Mouse (Mus musculus) MEL (cell line): ENCODE results near the gene Mast3. TPM values are rescaled to one million over a fixed set of nuclear protein-coding genes. Genes with fewer than 3 reads are reported as not detected.

Experiments used
- DNase-seq: peaks from one replicate; pipeline ENCODE4 v3.0.0; 2011; ENCODE audit warnings: low read depth, low spot score
- H3K27ac ChIP-seq: 2 replicates; pipeline ENCODE4 v1.5.1; 2012; ENCODE audit warnings: low read depth, mild to moderate bottlenecking, control low read depth, low read length, moderate library complexity; ENCODE audit not compliant: control insufficient read depth
- H3K27me3 ChIP-seq, 2 experiments: fragments of 150-350 bp in 1 of 2; sonication (generic) in 1 of 2; 2 replicates each; pipeline ENCODE4 v1.6.1; 2012; ENCODE audit warnings: low read length in 2 of 2, mild to moderate bottlenecking in 2 of 2, improper control_type of control experiment in 1 of 2, moderate library complexity in 1 of 2; ENCODE audit not compliant: insufficient read depth in 2 of 2, control insufficient read depth in 1 of 2
- H3K36me3 ChIP-seq, 2 experiments: 2 replicates each; pipeline ENCODE4 v1.6.1; 2012 to 2014; ENCODE audit warnings: low read length in 2 of 2, improper control_type of control experiment in 1 of 2, inconsistent platforms in 1 of 2, mild to moderate bottlenecking in 1 of 2; ENCODE audit not compliant: insufficient read depth in 2 of 2, control insufficient read depth in 1 of 2
- H3K4me1 ChIP-seq, 2 experiments: fragments of 150-350 bp in 1 of 2; sonication (generic) in 1 of 2; 2 replicates each; pipeline ENCODE4 v1.6.1; 2012; ENCODE audit warnings: low read length in 2 of 2, improper control_type of control experiment in 1 of 2, mild to moderate bottlenecking in 1 of 2; ENCODE audit not compliant: insufficient read depth in 2 of 2, control insufficient read depth in 1 of 2
- H3K4me3 ChIP-seq, 2 experiments: fragments of 150-350 bp in 1 of 2; sonication (generic) in 1 of 2; 2 replicates each; pipeline ENCODE4 v1.5.1; 2012; ENCODE audit warnings: low read depth in 2 of 2, low read length in 2 of 2, mild to moderate bottlenecking in 2 of 2, moderate library complexity in 2 of 2, control low read depth in 1 of 2, improper control_type of control experiment in 1 of 2; ENCODE audit not compliant: control insufficient read depth in 1 of 2, insufficient read depth in 1 of 2
- H3K79me2 ChIP-seq: 2 replicates; pipeline ENCODE4 v1.6.1; 2012; ENCODE audit warnings: mild to moderate bottlenecking, low read length, moderate library complexity; ENCODE audit not compliant: control insufficient read depth, poor library complexity, insufficient read depth
- H3K9ac ChIP-seq: 2 replicates; pipeline ENCODE4 v1.6.1; 2012; ENCODE audit warnings: low read depth, mild to moderate bottlenecking, control low read depth, low read length, moderate library complexity; ENCODE audit not compliant: control insufficient read depth, poor library complexity, severe bottlenecking
- H3K9me3 ChIP-seq: fragments of 150-350 bp; sonication (generic); replicated peaks from 2 replicates; pipeline ENCODE4 v1.6.1; 2012; ENCODE audit warnings: mild to moderate bottlenecking, low read length, improper control_type of control experiment, moderate library complexity; ENCODE audit not compliant: insufficient read depth
- CHD2 ChIP-seq: IDR thresholded peaks from 2 replicates; pipeline ENCODE4 v1.6.1; 2011; ENCODE audit warnings: low read length, improper control_type of control experiment
- ELF1 ChIP-seq: IDR thresholded peaks from 2 replicates; pipeline ENCODE4 v1.6.1; 2014; ENCODE audit warnings: low read depth, mild to moderate bottlenecking, inconsistent platforms, low read length, improper control_type of control experiment, moderate library complexity
- EP300 ChIP-seq, 2 experiments: IDR thresholded peaks; 2 replicates each; pipeline ENCODE4 v1.6.1; 2011; ENCODE audit warnings: improper control_type of control experiment in 2 of 2, low read length in 2 of 2, low read depth in 1 of 2, mild to moderate bottlenecking in 1 of 2
- ETS1 ChIP-seq: IDR thresholded peaks from 2 replicates; pipeline ENCODE4 v1.6.1; 2012; ENCODE audit warnings: low read depth, mild to moderate bottlenecking, inconsistent platforms, low read length, improper control_type of control experiment, moderate library complexity
- HCFC1 ChIP-seq: IDR thresholded peaks from 2 replicates; pipeline ENCODE4 v1.6.1; 2012; ENCODE audit warnings: low read depth, mild to moderate bottlenecking, inconsistent platforms, low read length, improper control_type of control experiment, moderate library complexity
- JUND ChIP-seq: IDR thresholded peaks from 2 replicates; pipeline ENCODE4 v1.6.1; 2011; ENCODE audit warnings: low read depth, mild to moderate bottlenecking, improper control_type of control experiment, low read length
- KAT2A ChIP-seq: conservative IDR thresholded peaks from 2 replicates; pipeline ENCODE4 v1.6.1; 2012; ENCODE audit warnings: low read depth, low read length, improper control_type of control experiment, inconsistent platforms
- MAFK ChIP-seq: IDR thresholded peaks from 2 replicates; pipeline ENCODE4 v1.6.1; 2011; ENCODE audit warnings: low read depth, mild to moderate bottlenecking, low read length, improper control_type of control experiment, borderline replicate concordance
- MAX ChIP-seq: IDR thresholded peaks from 2 replicates; pipeline ENCODE4 v1.6.1; 2011; ENCODE audit warnings: low read length, improper control_type of control experiment
- MAZ ChIP-seq: IDR thresholded peaks from 2 replicates; pipeline ENCODE4 v1.6.1; 2012; ENCODE audit warnings: low read depth, mild to moderate bottlenecking, inconsistent platforms, low read length, improper control_type of control experiment
- MXI1 ChIP-seq: IDR thresholded peaks from 2 replicates; pipeline ENCODE4 v1.6.1; 2011; ENCODE audit warnings: mild to moderate bottlenecking, low read depth, low read length, improper control_type of control experiment
- MYC ChIP-seq: IDR thresholded peaks from 2 replicates; pipeline ENCODE4 v1.6.1; 2011; ENCODE audit warnings: low read depth, mild to moderate bottlenecking, low read length, improper control_type of control experiment, moderate library complexity
- NELFE ChIP-seq: IDR thresholded peaks from 2 replicates; pipeline ENCODE4 v1.6.1; 2011; ENCODE audit warnings: low read depth, low read length, improper control_type of control experiment
- NRF1 ChIP-seq: IDR thresholded peaks from 2 replicates; pipeline ENCODE4 v1.6.1; 2014; ENCODE audit warnings: low read depth, mild to moderate bottlenecking, inconsistent platforms, low read length, improper control_type of control experiment, moderate library complexity; ENCODE audit not compliant: poor library complexity, insufficient read depth, severe bottlenecking
- POLR2A ChIP-seq, 2 experiments: IDR thresholded peaks; 2 replicates each; pipeline ENCODE4 v1.6.1; 2011 to 2012; ENCODE audit warnings: low read length in 2 of 2, mild to moderate bottlenecking in 2 of 2, control low read depth in 1 of 2, improper control_type of control experiment in 1 of 2, low read depth in 1 of 2, moderate library complexity in 1 of 2; ENCODE audit not compliant: control insufficient read depth in 1 of 2, insufficient read depth in 1 of 2, poor library complexity in 1 of 2
- POLR2AphosphoS2 ChIP-seq: IDR thresholded peaks from 2 replicates; pipeline ENCODE4 v1.6.1; 2011; ENCODE audit warnings: low read length, improper control_type of control experiment
- RCOR1 ChIP-seq: IDR thresholded peaks from 2 replicates; pipeline ENCODE4 v1.6.1; 2012; ENCODE audit warnings: low read depth, mild to moderate bottlenecking, inconsistent platforms, low read length, improper control_type of control experiment
- SIN3A ChIP-seq: IDR thresholded peaks from 2 replicates; pipeline ENCODE4 v1.6.1; 2012; ENCODE audit warnings: low read length, improper control_type of control experiment, inconsistent platforms
- TAL1 ChIP-seq: IDR thresholded peaks from 2 replicates; pipeline ENCODE4 v1.6.1; 2012; ENCODE audit warnings: mild to moderate bottlenecking, inconsistent platforms, low read length, moderate library complexity, mixed read lengths
- TCF12 ChIP-seq: IDR thresholded peaks from 2 replicates; pipeline ENCODE4 v1.6.1; 2014; ENCODE audit warnings: low read depth, mild to moderate bottlenecking, inconsistent platforms, low read length, improper control_type of control experiment, moderate library complexity
- USF1 ChIP-seq: IDR thresholded peaks from 2 replicates; pipeline ENCODE4 v1.6.1; 2014; ENCODE audit warnings: low read depth, mild to moderate bottlenecking, inconsistent platforms, low read length, improper control_type of control experiment, moderate library complexity
- ZKSCAN1 ChIP-seq: IDR thresholded peaks from 2 replicates; pipeline ENCODE4 v1.6.1; 2012; ENCODE audit warnings: low read depth, mild to moderate bottlenecking, inconsistent platforms, low read length, improper control_type of control experiment, moderate library complexity
- ZMIZ1 ChIP-seq: IDR thresholded peaks from 2 replicates; pipeline ENCODE4 v1.6.1; 2012; ENCODE audit warnings: low read depth, mild to moderate bottlenecking, inconsistent platforms, low read length, improper control_type of control experiment, moderate library complexity
- polyA plus RNA-seq, 2 experiments: library from polyadenylated mRNA; stranded (reverse) in 1 of 2; unstranded in 1 of 2; fragments of >175 nt in 1 of 2; fragments of >200 nt in 1 of 2; gene quantifications; 2 replicates each; pipeline versions ENCODE4 v1.2.1 to v1.2.4; 2012; ENCODE audit warnings: low replicate concordance in 2 of 2, low read depth in 1 of 2; ENCODE audit not compliant: insufficient read length in 2 of 2, insufficient read depth in 1 of 2, missing spikeins in 1 of 2
- total RNA-seq: library from RNA; depleted of rRNA; stranded (reverse); fragments of 300-350 nt; gene quantifications from 2 replicates; pipeline ENCODE4 v1.2.3, GENCODE M21; 2012

Mast3 gene
- total and polyA plus RNA-seq, 3 experiments: 13.5 to 54.7 TPM; not detected in 1

GRCm38 (mm10) chr8:70791975-70792691 lies 12.7 kb downstream of the Mast3 start (continued):
- TF ChIP-seq HCFC1 (peak; percentile 65; the same call in 1 of the 2 replicates), ETS1 (no peak), NRF1 (0 out of 2 replicates have a peak, but pooled peaks have one; percentile 9), ELF1 (peak; percentile 83), POLR2A (IDR thresholded peaks at IDR 0.05; ENCODE audit: control insufficient read depth in 1 of 2, insufficient read depth in 1 of 2, low read depth in 1 of 2, low read length in 2 of 2, poor library complexity in 1 of 2) (peak; percentile 84 to 90), KAT2A (no peak), MXI1 (peak; percentile 77), POLR2AphosphoS2 (peak; percentile 60; the same call in 1 of the 2 replicates), NELFE (peak; percentile 92), ZKSCAN1 (no peak)

GRCm38 (mm10) chr8:70791294-70791701 lies 13.6 kb downstream of the Mast3 start:
- H3K4me1 ChIP-seq: peaks cover 0 to 12% of the 10 kb centered on the region in 2 experiments; a peak in 3 of 4 replicates
- peak overlapping the region; percentile 83 to 94 for H3K4me3 ChIP-seq
- H3K9me3 ChIP-seq: no peaks in the 10 kb centered on the region
- peak overlapping the region; percentile 92 for H3K9ac ChIP-seq
- TF ChIP-seq MYC: peak; percentile 59; the same call in 1 of the 2 replicates
- TF ChIP-seq HCFC1: peak; percentile 78
- no peak for TF ChIP-seq ZMIZ1
- no peak for TF ChIP-seq TCF12
- TF ChIP-seq RCOR1: no peak
- TF ChIP-seq USF1: 0 out of 2 replicates have a peak, but pooled peaks have one; percentile 31
- TF ChIP-seq MAFK: no peak
- TF ChIP-seq MAX: peak; percentile 48
- no peak for TF ChIP-seq TAL1
- no peak for TF ChIP-seq CHD2
- TF ChIP-seq ETS1: peak; percentile 32; the same call in 1 of the 2 replicates
- peak; percentile 68 for TF ChIP-seq ELF1
- peak; percentile 81 for TF ChIP-seq SIN3A
- no peak for TF ChIP-seq ZKSCAN1
- TF ChIP-seq POLR2A (IDR thresholded peaks at IDR 0.05; ENCODE audit: control insufficient read depth in 1 of 2, insufficient read depth in 1 of 2, low read depth in 1 of 2, low read length in 2 of 2, poor library complexity in 1 of 2): 0 out of 4 replicates have a peak, but pooled peaks of 1 of the 2 experiments have one; percentile 38
- no peak for TF ChIP-seq JUND
- TF ChIP-seq EP300 (IDR thresholded peaks at IDR 0.05; ENCODE audit: low read depth in 1 of 2, low read length in 2 of 2): 0 out of 4 replicates have a peak, but pooled peaks of 1 of the 2 experiments have one; percentile 4
- peak; percentile 66; the same call in 1 of the 2 replicates for TF ChIP-seq MAZ
- peak; percentile 70; the same call in 1 of the 2 replicates for TF ChIP-seq MXI1
- TF ChIP-seq NRF1: 0 out of 2 replicates have a peak, but pooled peaks have one; percentile 16
- DNase-seq: peak; percentile 93
- H3K27ac ChIP-seq: peak overlapping the region; percentile 33
- no peaks in the 10 kb centered on the region for H3K27me3 ChIP-seq
- peaks cover 17% of the 10 kb centered on the region for H3K79me2 ChIP-seq
- no peaks in the 10 kb centered on the region; a peak in 1 of 4 replicates for H3K36me3 ChIP-seq
